Mouse (Mus musculus) telencephalon, adult 2 months (tissue): ENCODE results near the gene Serinc1.

ENCODE experiments used
- DNase-seq: peaks from one replicate; pipeline ENCODE4 v3.0.0-alpha.2; 2011; ENCODE audit warnings: low read depth, low spot score

Serinc1 gene

GRCm38 (mm10) chr10:57485908-57486541, 46.3 kb downstream of the Serinc1 start, which contains the start of gene Hsf2:
Gene Hsf2, plus strand, starts transcription at chr10:57486385.
- DNase-seq: peak; percentile 94

GRCm38 (mm10) chr10:57484741-57485140, 47.6 kb downstream of the Serinc1 start:
- no peak for DNase-seq

- no peak for DNase-seq
Measured at GRCm38 (mm10) chr10:57481717-57482116, 50.6 kb downstream of the Serinc1 start.

GRCm38 (mm10) chr10:57477121-57477843, 55.0 kb downstream of the Serinc1 start:
- DNase-seq: no peak
